Mouse (Mus musculus) bone marrow, adult 2 months (tissue): ENCODE results near the gene Umodl1.

Experiments
- CTCF ChIP-seq: fragments of 200-500 bp; IDR thresholded peaks from 2 replicates; pipeline ENCODE4 v1.5.1; 2011; ENCODE audit warnings: low read length, control low read depth; ENCODE audit not compliant: control insufficient read depth, insufficient read depth
- POLR2A ChIP-seq: fragments of 200-500 bp; IDR thresholded peaks from 2 replicates; pipeline ENCODE4 v1.6.1; 2011; ENCODE audit warnings: low read depth, mild to moderate bottlenecking, control low read depth, low read length, borderline replicate concordance; ENCODE audit not compliant: control insufficient read depth

- TF ChIP-seq POLR2A (no peak), CTCF (no peak)
These were observed 78.8 kb downstream of the Umodl1 start for GRCm38 (mm10) chr17:31033251-31033650.
